Mouse (Mus musculus): Measurements from ENCODE around the gene Lpar2. TPM values are rescaled to one million over a fixed set of nuclear protein-coding genes. Genes with fewer than 3 reads are reported as not detected.

The Lpar2 gene
- polyA plus RNA-seq, 1 experiment from 2014 or later = 1.0 TPM

DNA sequence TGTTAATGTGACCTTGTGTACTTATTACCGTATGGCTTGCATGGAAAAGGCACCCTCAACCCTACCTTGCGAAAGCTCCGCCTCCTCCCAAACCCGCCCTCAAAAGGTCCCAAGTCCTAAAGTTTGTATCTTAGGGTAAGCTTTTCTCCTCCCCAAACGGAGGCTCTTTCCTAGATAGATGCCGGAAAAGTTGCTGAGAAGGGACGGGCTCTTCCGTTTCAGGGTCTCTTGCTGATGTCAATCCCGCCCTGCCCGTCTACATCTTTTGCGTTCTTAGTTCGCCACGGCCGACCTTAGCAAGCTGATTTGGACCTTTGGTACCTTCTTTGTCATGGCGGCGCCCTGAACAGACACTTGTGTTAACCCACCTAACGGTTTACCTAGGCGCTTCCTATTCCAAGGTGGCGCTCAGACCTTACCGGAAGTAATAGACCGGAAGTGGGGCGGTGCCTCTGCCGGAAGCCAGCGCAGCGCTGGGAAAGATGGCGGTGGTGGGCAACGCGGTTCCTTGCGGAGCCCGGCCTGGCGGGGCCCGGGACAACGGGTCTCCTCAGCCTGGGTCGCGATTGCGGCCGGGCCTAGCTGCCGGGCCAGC is 31.4 kb upstream of the Lpar2 start, which contains the start of the genes Atp13a1 and Zfp866:
Gene Atp13a1, plus strand, starts transcription at position 391 of the 595 bp plus-strand sequence.
Gene Zfp866, minus strand, starts transcription at position 406 of the 595 bp plus-strand sequence.
- H3K4me1 ChIP-seq (ENCODE audit: insufficient read depth) = peaks cover 9% of the 10 kb centered on the region; the same call in 1 of the 2 replicates
- ATAC-seq (ENCODE audit: insufficient read depth) = peak; percentile 96
- H3K9me3 ChIP-seq (ENCODE audit: low read depth, low read length) = no peaks in the 10 kb centered on the region
- peak within 1 kb of the TSS; percentile 86 for H3K27ac ChIP-seq (ENCODE audit: low read depth)
- H3K9ac ChIP-seq = peak within 1 kb of the TSS; percentile 92
- H3K4me3 ChIP-seq (ENCODE audit: low read depth, low read length) = peak within 1 kb of the TSS; percentile 100
- peak; percentile 94 for DNase-seq
- no peaks in the 10 kb centered on the region for H3K27me3 ChIP-seq (ENCODE audit: insufficient read depth, low read length)
- under 1% methylated on average over 38 of the region's 38 CpGs for WGBS
- no peak for TF ChIP-seq CTCF (IDR thresholded peaks at IDR 0.05; ENCODE audit: low read depth)
- peaks cover 28% of the 10 kb centered on the region for H3K36me3 ChIP-seq (ENCODE audit: insufficient read depth)
- peak within 1 kb of the TSS; percentile 84 for H3K4me2 ChIP-seq

DNA sequence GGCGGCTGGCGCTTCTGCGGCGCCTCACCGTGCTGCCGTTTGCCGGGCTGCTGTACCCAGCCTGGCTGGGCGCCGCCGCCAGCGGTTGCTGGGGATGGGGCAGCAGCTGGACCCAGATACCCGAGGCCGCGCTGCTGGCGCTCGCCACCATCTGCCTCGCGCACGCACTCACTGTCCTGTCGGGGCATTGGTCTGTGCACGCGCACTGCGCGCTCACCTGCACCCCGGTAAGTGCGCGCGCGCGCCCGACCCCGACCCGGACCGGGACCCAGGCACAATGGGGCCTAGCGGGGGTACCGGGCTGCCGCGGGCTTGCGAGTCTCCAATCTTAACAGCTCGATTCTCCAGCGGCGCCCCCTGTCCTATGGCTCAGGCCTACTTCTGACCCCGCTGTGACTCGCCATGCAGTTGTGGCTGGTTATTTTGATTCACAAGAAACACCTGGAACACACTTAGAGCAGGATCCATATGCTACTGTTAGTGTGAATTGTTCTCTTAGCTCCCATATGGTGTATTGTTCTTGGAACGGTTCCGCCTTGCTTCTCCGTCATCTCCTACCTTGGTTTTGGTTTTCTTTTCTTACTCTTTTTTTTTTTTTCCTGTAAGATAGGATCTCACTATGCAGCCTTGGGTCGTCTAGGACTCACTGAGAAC is 30.7 kb upstream of the Lpar2 start:
- DNase-seq = peak; percentile 50
- H3K27me3 ChIP-seq (ENCODE audit: insufficient read depth, low read length) = no peaks in the 10 kb centered on the region
- H3K4me2 ChIP-seq = peak overlapping the region; percentile 84
- peak overlapping the region; percentile 86 for H3K27ac ChIP-seq (ENCODE audit: low read depth)
- H3K9ac ChIP-seq = peak overlapping the region; percentile 92
- no peak for TF ChIP-seq CTCF (IDR thresholded peaks at IDR 0.05; ENCODE audit: low read depth)
- peak; percentile 61 for ATAC-seq (ENCODE audit: insufficient read depth)
- H3K4me3 ChIP-seq (ENCODE audit: low read depth, low read length) = peak overlapping the region; percentile 100
- H3K9me3 ChIP-seq (ENCODE audit: low read depth, low read length) = no peaks in the 10 kb centered on the region
- H3K4me1 ChIP-seq (ENCODE audit: insufficient read depth) = peaks cover 9% of the 10 kb centered on the region; the same call in 1 of the 2 replicates
- WGBS = under 1% methylated on average over 48 of the region's 48 CpGs
- peaks cover 34% of the 10 kb centered on the region for H3K36me3 ChIP-seq (ENCODE audit: insufficient read depth)

GRCm38 (mm10) chr8:69793666-69794065 is 28.6 kb upstream of the Lpar2 start:
- Histone ChIP-seq H3K4me1 (ENCODE audit: insufficient read depth) (peaks cover 9% of the 10 kb centered on the region; the same call in 1 of the 2 replicates), H3K27ac (ENCODE audit: low read depth) (no peak overlapping the region), H3K9ac (no peak overlapping the region), H3K4me2 (no peak overlapping the region), H3K36me3 (ENCODE audit: insufficient read depth) (peaks cover 56% of the 10 kb centered on the region), H3K4me3 (ENCODE audit: low read depth, low read length) (no peak overlapping the region), H3K9me3 (ENCODE audit: low read depth, low read length) (no peaks in the 10 kb centered on the region), H3K27me3 (ENCODE audit: insufficient read depth, low read length) (no peaks in the 10 kb centered on the region)
- TF ChIP-seq CTCF (IDR thresholded peaks at IDR 0.05; ENCODE audit: low read depth) = no peak
- ATAC-seq (ENCODE audit: insufficient read depth) (no peak), DNase-seq (no peak)
- WGBS = 87% methylated on average over 4 of the region's 4 CpGs

GRCm38 (mm10) chr8:69794096-69794495 is 28.1 kb upstream of the Lpar2 start:
- no peak for DNase-seq
- WGBS = 94% methylated on average over 3 of the region's 3 CpGs
- Histone ChIP-seq H3K36me3 (ENCODE audit: insufficient read depth) (peaks cover 60% of the 10 kb centered on the region), H3K9me3 (ENCODE audit: low read depth, low read length) (no peaks in the 10 kb centered on the region), H3K4me3 (ENCODE audit: low read depth, low read length) (no peak overlapping the region), H3K27ac (ENCODE audit: low read depth) (no peak overlapping the region), H3K4me1 (ENCODE audit: insufficient read depth) (peaks cover 9% of the 10 kb centered on the region; the same call in 1 of the 2 replicates), H3K4me2 (no peak overlapping the region), H3K9ac (no peak overlapping the region), H3K27me3 (ENCODE audit: insufficient read depth, low read length) (no peaks in the 10 kb centered on the region)
- no peak for ATAC-seq (ENCODE audit: insufficient read depth)
- no peak for TF ChIP-seq CTCF (IDR thresholded peaks at IDR 0.05; ENCODE audit: low read depth)

DNA sequence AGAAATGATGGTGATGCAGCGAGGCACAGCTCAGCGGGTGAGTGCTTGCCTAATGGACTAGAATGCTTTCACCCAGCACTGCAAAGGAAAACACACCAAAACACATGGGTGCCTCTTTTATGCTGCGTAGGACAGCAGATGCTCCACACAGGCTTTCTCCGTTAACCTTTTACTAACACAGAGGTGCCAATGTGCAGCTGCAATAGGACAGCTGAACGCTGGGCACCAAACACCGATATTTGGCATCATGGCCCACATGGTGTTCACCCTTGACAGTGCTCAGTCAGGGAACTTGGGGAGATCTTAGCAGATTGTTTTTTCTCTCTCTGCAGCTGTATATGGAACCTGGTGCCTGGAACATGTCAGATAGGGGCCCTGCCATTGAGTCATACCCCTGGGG is 27.3 kb upstream of the Lpar2 start:
- DNase-seq (no peak), ATAC-seq (ENCODE audit: insufficient read depth) (no peak)
- no peak overlapping the region for H3K4me2 ChIP-seq
- H3K36me3 ChIP-seq (ENCODE audit: insufficient read depth) = peaks cover 68% of the 10 kb centered on the region
- no peak for TF ChIP-seq CTCF (IDR thresholded peaks at IDR 0.05; ENCODE audit: low read depth)
- no peaks in the 10 kb centered on the region for H3K27me3 ChIP-seq (ENCODE audit: insufficient read depth, low read length)
- no peaks in the 10 kb centered on the region for H3K9me3 ChIP-seq (ENCODE audit: low read depth, low read length)
- H3K27ac ChIP-seq (ENCODE audit: low read depth) = no peak overlapping the region
- H3K4me3 ChIP-seq (ENCODE audit: low read depth, low read length) = no peak overlapping the region
- H3K9ac ChIP-seq = no peak overlapping the region
- peaks cover 9% of the 10 kb centered on the region; the same call in 1 of the 2 replicates for H3K4me1 ChIP-seq (ENCODE audit: insufficient read depth)
- WGBS = 95% methylated on average over 6 of the region's 6 CpGs

DNA sequence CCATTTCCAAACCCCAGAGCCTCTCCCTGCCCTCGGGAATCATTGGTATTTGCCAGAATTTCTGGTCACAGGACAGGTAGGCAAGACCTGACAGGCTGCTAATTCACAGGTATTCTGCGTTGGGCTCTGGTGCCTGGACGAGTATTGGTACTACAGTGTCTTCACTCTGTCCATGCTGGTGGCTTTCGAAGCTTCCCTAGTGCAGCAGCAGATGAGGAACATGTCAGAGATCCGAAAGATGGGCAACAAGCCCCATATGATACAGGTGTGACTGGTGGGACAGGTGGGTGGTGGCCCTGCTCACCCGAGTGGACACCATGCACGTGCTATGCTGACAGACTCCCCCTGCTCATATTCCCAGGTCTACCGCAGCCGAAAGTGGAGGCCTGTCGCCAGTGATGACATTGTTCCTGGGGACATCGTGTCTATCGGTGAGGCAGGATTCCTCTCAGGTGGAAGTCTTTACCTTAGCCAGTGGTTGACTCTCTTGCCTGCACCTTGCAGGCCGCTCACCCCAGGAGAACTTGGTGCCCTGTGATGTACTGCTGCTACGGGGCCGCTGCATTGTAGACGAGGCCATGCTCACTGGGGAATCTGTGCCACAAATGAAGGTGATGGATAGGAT is 25.4 kb upstream of the Lpar2 start:
- H3K4me3 ChIP-seq (ENCODE audit: low read depth, low read length) = no peak overlapping the region
- no peak overlapping the region for H3K27ac ChIP-seq (ENCODE audit: low read depth)
- DNase-seq (no peak), ATAC-seq (ENCODE audit: insufficient read depth) (no peak)
- no peak for TF ChIP-seq CTCF (IDR thresholded peaks at IDR 0.05; ENCODE audit: low read depth)
- H3K9ac ChIP-seq = no peak overlapping the region
- peaks cover 5% of the 10 kb centered on the region; the same call in 1 of the 2 replicates for H3K4me1 ChIP-seq (ENCODE audit: insufficient read depth)
- no peaks in the 10 kb centered on the region for H3K9me3 ChIP-seq (ENCODE audit: low read depth, low read length)
- WGBS = 91% methylated on average over 16 of the region's 16 CpGs
- H3K36me3 ChIP-seq (ENCODE audit: insufficient read depth) = peaks cover 85% of the 10 kb centered on the region
- H3K4me2 ChIP-seq = no peak overlapping the region
- no peaks in the 10 kb centered on the region for H3K27me3 ChIP-seq (ENCODE audit: insufficient read depth, low read length)

- no peak for TF ChIP-seq CTCF (IDR thresholded peaks at IDR 0.05; ENCODE audit: low read depth)
- H3K27me3 ChIP-seq (ENCODE audit: insufficient read depth, low read length) = no peaks in the 10 kb centered on the region
- H3K4me1 ChIP-seq (ENCODE audit: insufficient read depth) = no peaks in the 10 kb centered on the region; the same call in 1 of the 2 replicates
- H3K36me3 ChIP-seq (ENCODE audit: insufficient read depth) = peaks cover 93% of the 10 kb centered on the region
- no peak overlapping the region for H3K4me3 ChIP-seq (ENCODE audit: low read depth, low read length)
- no peak overlapping the region for H3K27ac ChIP-seq (ENCODE audit: low read depth)
- no peak overlapping the region for H3K9ac ChIP-seq
- H3K4me2 ChIP-seq = no peak overlapping the region
- ATAC-seq (ENCODE audit: insufficient read depth) = no peak
- WGBS = 92% methylated on average over 10 of the region's 10 CpGs
- no peak for DNase-seq
- H3K9me3 ChIP-seq (ENCODE audit: low read depth, low read length) = no peaks in the 10 kb centered on the region
Observed at GRCm38 (mm10) chr8:69797661-69798060, 24.6 kb upstream of the Lpar2 start.

Data from lung, embryonic 14.5 days (tissue).